Mouse (Mus musculus) fat pad, adult 2 months (tissue): ENCODE measurements around the gene Tnc.

Experiments
- DNase-seq: peaks from one replicate; pipeline ENCODE4 v3.0.0-alpha.2; 2011; ENCODE audit warnings: low read depth, low spot score; ENCODE audit errors: extremely low read depth

Tnc gene

GRCm38 (mm10) chr4:64029486-64029885, 17.3 kb downstream of the Tnc start:
- no peak for DNase-seq

- no peak for DNase-seq
Observed at GRCm38 (mm10) chr4:64025591-64025990, 21.2 kb downstream of the Tnc start.

- DNase-seq: no peak
Observed at GRCm38 (mm10) chr4:64024041-64024779, 22.6 kb downstream of the Tnc start.

- no peak for DNase-seq
Observed at GRCm38 (mm10) chr4:64020930-64021589, 25.8 kb downstream of the Tnc start.

- no peak for DNase-seq
Observed at GRCm38 (mm10) chr4:64020151-64020550, 26.7 kb downstream of the Tnc start.

GRCm38 (mm10) chr4:64011308-64011707, 35.5 kb downstream of the Tnc start:
- no peak for DNase-seq

GRCm38 (mm10) chr4:64009936-64010335, 36.9 kb downstream of the Tnc start:
- DNase-seq: no peak

GRCm38 (mm10) chr4:64005198-64005597, 41.6 kb downstream of the Tnc start:
- DNase-seq: no peak

- no peak for DNase-seq
Observed at GRCm38 (mm10) chr4:64003677-64004076, 43.1 kb downstream of the Tnc start.

- DNase-seq: no peak
Observed at GRCm38 (mm10) chr4:64002168-64002567, 44.6 kb downstream of the Tnc start.

GRCm38 (mm10) chr4:64000788-64001187, 46.0 kb downstream of the Tnc start:
- no peak for DNase-seq

- no peak for DNase-seq
Observed at GRCm38 (mm10) chr4:64000293-64000692, 46.5 kb downstream of the Tnc start.

GRCm38 (mm10) chr4:63993462-63994113, 53.2 kb downstream of the Tnc start:
- no peak for DNase-seq

GRCm38 (mm10) chr4:63990216-63990615, 56.6 kb downstream of the Tnc start:
- no peak for DNase-seq

GRCm38 (mm10) chr4:63988090-63988489, 58.7 kb downstream of the Tnc start:
- DNase-seq: no peak

GRCm38 (mm10) chr4:63986576-63986975, 60.2 kb downstream of the Tnc start:
- DNase-seq: no peak

GRCm38 (mm10) chr4:63983098-63983445, 63.7 kb downstream of the Tnc start:
- DNase-seq: no peak

GRCm38 (mm10) chr4:63982425-63983097, 64.3 kb downstream of the Tnc start:
- DNase-seq: no peak

- DNase-seq: no peak
Observed at GRCm38 (mm10) chr4:63980211-63980794, 66.5 kb downstream of the Tnc start.

GRCm38 (mm10) chr4:63979635-63980034, 67.2 kb downstream of the Tnc start:
- no peak for DNase-seq

GRCm38 (mm10) chr4:63972536-63972935, 74.3 kb downstream of the Tnc start:
- DNase-seq: no peak
